Mouse (Mus musculus) splenic B cell, adult 2 months (primary cell): ENCODE measurements around the gene Erich3.

ENCODE experiments used
- DNase-seq: peaks from one replicate; pipeline ENCODE4 v3.0.0-alpha.2; 2011; ENCODE audit warnings: low read depth, low spot score
- H3K27me3 ChIP-seq: 2 replicates; pipeline ENCODE4 v1.6.1; 2012; ENCODE audit warnings: mild to moderate bottlenecking, low read length, moderate library complexity, mixed read lengths; ENCODE audit not compliant: control insufficient read depth, poor library complexity, insufficient read depth, severe bottlenecking
- H3K36me3 ChIP-seq: 2 replicates; pipeline ENCODE4 v1.6.1; 2012; ENCODE audit warnings: mild to moderate bottlenecking, low read length, moderate library complexity, mixed read lengths; ENCODE audit not compliant: control insufficient read depth, poor library complexity, insufficient read depth, severe bottlenecking

Gene Erich3

GRCm38 (mm10) chr3:154654901-154655300 lies 8.8 kb upstream of the Erich3 start:
- DNase-seq = no peak
- no peaks in the 10 kb centered on the region for H3K27me3 ChIP-seq
- no peaks in the 10 kb centered on the region for H3K36me3 ChIP-seq

- no peaks in the 10 kb centered on the region for H3K27me3 ChIP-seq
- DNase-seq = no peak
- no peaks in the 10 kb centered on the region for H3K36me3 ChIP-seq
Measured at GRCm38 (mm10) chr3:154655711-154656110, 7.9 kb upstream of the Erich3 start.

- Histone ChIP-seq H3K36me3 (no peaks in the 10 kb centered on the region), H3K27me3 (no peaks in the 10 kb centered on the region)
- no peak for DNase-seq
Measured at GRCm38 (mm10) chr3:154663976-154664581, 420 bp downstream of the Erich3 start.

GRCm38 (mm10) chr3:154664636-154665035 lies 977 bp downstream of the Erich3 start:
- no peak for DNase-seq
- no peaks in the 10 kb centered on the region for H3K27me3 ChIP-seq
- H3K36me3 ChIP-seq = no peaks in the 10 kb centered on the region

GRCm38 (mm10) chr3:154668485-154668884 lies 4.8 kb downstream of the Erich3 start:
- DNase-seq = no peak
- Histone ChIP-seq H3K27me3 (no peaks in the 10 kb centered on the region), H3K36me3 (no peaks in the 10 kb centered on the region)

GRCm38 (mm10) chr3:154670584-154670983 lies 6.9 kb downstream of the Erich3 start:
- H3K36me3 ChIP-seq = no peaks in the 10 kb centered on the region
- DNase-seq = no peak
- H3K27me3 ChIP-seq = no peaks in the 10 kb centered on the region

GRCm38 (mm10) chr3:154671013-154671412 lies 7.4 kb downstream of the Erich3 start:
- H3K27me3 ChIP-seq = no peaks in the 10 kb centered on the region
- DNase-seq = no peak
- no peaks in the 10 kb centered on the region for H3K36me3 ChIP-seq

GRCm38 (mm10) chr3:154673326-154673725 lies 9.7 kb downstream of the Erich3 start:
- Histone ChIP-seq H3K36me3 (no peaks in the 10 kb centered on the region), H3K27me3 (no peaks in the 10 kb centered on the region)
- DNase-seq = no peak

GRCm38 (mm10) chr3:154682570-154682969 lies 18.9 kb downstream of the Erich3 start:
- DNase-seq = no peak
- no peaks in the 10 kb centered on the region for H3K36me3 ChIP-seq
- H3K27me3 ChIP-seq = no peaks in the 10 kb centered on the region

GRCm38 (mm10) chr3:154683667-154684066 lies 20.0 kb downstream of the Erich3 start:
- H3K36me3 ChIP-seq = no peaks in the 10 kb centered on the region
- no peak for DNase-seq
- no peaks in the 10 kb centered on the region for H3K27me3 ChIP-seq

- no peaks in the 10 kb centered on the region for H3K36me3 ChIP-seq
- no peak for DNase-seq
Measured at GRCm38 (mm10) chr3:154690260-154690659, 26.6 kb downstream of the Erich3 start.

GRCm38 (mm10) chr3:154691897-154692571 lies 28.4 kb downstream of the Erich3 start:
- no peak for DNase-seq
- no peaks in the 10 kb centered on the region for H3K36me3 ChIP-seq
- H3K27me3 ChIP-seq = no peaks in the 10 kb centered on the region; the same call in 1 of the 2 replicates

More at GRCm38 (mm10) chr3:154690260-154690659, 26.6 kb downstream of the Erich3 start:
- H3K27me3 ChIP-seq = no peaks in the 10 kb centered on the region; the same call in 1 of the 2 replicates

GRCm38 (mm10) chr3:154692572-154692922 lies 28.9 kb downstream of the Erich3 start:
- no peaks in the 10 kb centered on the region; the same call in 1 of the 2 replicates for H3K27me3 ChIP-seq
- no peak for DNase-seq
- no peaks in the 10 kb centered on the region for H3K36me3 ChIP-seq

- DNase-seq = no peak
- Histone ChIP-seq H3K27me3 (no peaks in the 10 kb centered on the region; the same call in 1 of the 2 replicates), H3K36me3 (no peaks in the 10 kb centered on the region)
Measured at GRCm38 (mm10) chr3:154693902-154694301, 30.2 kb downstream of the Erich3 start.

- DNase-seq = no peak
- H3K27me3 ChIP-seq = no peaks in the 10 kb centered on the region
Measured at GRCm38 (mm10) chr3:154696611-154697010, 33.0 kb downstream of the Erich3 start.

More at GRCm38 (mm10) chr3:154696611-154697010, 33.0 kb downstream of the Erich3 start:
- H3K36me3 ChIP-seq = no peaks in the 10 kb centered on the region
